Mouse (Mus musculus): ENCODE data around the gene Phb.

Phb gene

DNA sequence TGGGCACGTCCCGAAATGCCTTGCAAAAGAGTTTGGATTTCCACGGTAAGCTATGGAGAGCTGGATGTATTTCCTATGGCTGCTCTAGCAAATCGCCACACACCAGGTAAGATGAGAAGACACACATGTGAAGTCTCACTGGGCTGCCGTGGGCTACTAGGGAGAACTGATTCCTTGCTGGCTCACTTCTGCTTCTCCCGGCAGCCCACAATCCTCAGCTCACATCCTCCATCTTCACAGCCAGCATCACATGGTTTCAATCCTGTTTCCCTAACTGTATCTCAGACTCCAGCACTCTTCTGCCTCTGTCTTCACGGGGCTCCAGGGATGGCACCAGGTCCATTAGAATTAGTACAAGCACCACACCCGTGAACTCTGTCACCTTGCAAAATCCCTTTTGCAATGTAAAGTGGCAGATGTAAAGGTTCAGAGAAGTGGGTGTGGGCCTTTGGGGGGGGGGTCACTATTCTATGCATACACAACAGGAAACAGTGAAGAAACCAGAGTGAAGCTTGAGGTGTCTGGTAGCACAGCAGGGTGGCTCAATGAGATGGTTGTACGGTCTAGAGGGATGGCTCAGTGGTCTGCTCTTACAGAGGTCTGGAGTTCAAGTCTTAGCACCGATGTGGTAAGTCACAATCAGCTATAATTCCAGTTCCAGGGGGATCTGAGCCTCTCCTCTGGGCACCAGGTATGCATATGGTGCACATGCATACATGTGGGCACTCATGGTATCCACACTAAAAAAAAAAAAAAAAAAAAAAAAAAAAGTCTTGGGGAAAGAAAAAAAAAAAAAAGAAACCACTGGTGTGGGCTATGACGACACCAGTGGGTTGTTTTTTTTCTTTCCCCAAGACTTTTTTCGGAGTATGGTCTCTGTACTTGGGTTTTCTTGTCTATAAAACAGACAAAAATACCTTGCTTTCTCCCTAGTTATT, 37.5 kb downstream of the Phb start:
- in situ Hi-C loops (cut with MboI; ENCODE audit: unreplicated experiment in 2 of 2): no loop called here

DNA sequence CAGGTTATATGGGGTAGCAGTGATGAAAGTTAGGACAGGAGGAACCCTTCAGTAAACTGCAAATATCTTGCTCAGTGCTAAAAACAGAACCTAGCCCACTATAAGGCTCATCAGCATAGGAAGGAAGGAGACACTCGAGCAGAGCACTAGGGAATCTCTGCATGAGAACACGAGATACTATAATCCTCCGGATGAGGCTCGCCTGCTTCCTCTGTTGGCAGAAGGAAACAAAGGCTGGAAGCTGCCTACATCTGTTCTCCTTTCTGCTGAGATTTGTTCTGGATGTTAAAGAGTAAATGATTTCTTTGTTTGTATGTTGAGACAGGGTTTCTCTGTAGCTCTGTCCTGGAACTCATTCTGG, 38.2 kb downstream of the Phb start:
- in situ Hi-C loops (cut with MboI; ENCODE audit: unreplicated experiment in 2 of 2): no loop called here

DNA sequence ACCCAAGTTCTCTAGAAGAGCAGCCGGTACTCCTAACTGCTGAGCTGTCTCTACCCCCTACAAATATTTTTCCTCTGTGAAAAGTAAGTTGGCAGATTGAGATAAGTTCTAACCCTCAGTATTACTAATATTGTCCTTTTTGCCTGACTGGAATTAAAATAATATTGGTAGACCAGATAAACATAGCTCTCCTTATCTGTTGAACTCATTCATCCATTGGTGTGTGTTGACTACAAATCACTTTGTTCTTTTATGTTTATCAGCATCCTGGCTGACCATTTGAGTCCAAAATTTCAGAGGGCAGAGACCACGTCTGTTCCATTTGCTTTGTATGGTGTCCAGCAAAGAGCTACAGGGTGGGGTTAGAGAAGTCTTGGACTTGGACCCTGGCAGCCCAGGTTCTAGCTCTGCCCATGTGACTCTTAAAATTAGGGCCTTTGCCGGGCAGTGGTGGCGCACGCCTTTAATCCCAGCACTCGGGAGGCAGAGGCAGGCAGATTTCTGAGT, 42.8 kb downstream of the Phb start:
- in situ Hi-C loops (cut with MboI; ENCODE audit: unreplicated experiment in 2 of 2): no loop called here

DNA sequence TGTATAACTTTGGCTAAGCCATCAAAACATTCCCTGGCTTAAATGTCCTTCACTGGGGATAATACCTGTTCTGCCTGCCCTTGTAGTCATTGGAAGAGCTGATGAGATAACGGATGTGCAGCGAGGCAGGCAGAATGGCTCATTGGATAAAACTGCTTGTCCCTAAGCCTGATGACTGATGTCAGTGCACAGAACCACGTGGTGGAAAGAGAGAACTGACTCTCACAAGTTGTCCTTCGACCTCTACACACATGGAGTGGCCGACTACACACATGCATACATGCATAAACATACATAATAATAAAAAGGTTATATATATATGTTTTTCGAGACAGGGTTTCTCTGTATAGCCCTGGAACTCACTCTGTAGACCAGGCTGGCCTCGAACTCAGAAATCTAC, 43.7 kb downstream of the Phb start:
- in situ Hi-C loops (cut with MboI; ENCODE audit: unreplicated experiment in 2 of 2): no loop called here

DNA sequence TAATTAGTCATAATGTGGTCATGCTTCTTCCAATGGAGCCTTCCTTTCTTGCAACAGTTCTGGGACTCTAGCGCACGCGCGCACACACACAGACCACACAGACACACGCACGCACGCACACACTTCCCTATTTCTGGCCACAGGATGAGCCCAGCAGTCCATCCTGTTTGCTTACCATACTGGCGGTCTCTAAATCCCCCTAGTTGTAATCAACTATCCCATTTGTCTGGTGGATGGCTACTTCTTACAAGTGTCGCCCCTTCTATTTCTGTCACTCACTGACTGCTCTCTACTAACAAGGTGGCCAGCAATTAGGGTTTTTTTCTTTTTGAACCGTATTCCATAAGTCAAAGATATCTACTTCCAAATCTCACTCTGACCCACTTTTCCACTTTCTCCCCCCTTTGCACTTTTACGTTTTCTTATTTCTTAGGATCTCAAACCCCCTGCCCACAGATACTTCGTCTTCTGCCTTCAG, 45.4 kb downstream of the Phb start:
- in situ Hi-C loops (cut with MboI; ENCODE audit: unreplicated experiment in 2 of 2): no loop called here

DNA sequence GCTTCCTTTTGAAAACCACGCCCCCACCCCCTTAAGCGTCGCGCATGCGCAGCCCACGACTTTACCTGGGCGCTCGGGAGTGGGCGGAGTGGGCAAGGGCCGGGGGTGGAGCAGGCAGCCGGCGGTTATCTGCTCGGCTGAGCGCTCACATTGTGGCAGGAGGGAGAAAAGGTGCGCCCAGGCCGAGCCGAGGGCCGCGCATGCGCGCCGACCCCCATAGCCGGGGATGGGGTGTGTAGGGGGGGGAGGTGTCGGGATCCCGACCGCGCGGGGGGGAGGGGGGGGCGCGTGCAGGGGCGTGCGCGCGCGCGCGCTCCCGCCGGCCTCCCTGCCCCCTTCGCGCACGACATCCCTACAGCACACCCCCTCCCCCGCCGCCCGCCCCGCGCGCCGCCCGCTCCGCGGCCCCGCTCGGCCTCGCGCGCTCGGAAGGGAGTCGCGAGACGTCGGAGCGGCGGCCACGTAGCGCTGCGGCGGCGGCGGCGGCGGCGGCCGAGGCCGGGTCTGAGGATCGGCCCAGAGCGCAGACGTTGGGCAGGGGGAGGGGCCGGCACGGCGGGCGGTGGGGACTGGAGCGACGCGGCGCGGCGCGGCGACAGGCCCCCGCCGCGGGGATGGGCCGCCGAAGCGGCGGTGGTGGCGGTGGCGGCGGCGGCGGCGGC, 45.9 kb downstream of the Phb start, which contains the start of gene Zfp652:
Gene Zfp652 (plus strand): TSS at position 111 of the 662 bp plus-strand sequence.
- in situ Hi-C loops (cut with MboI; ENCODE audit: unreplicated experiment in 2 of 2): no loop called here

DNA sequence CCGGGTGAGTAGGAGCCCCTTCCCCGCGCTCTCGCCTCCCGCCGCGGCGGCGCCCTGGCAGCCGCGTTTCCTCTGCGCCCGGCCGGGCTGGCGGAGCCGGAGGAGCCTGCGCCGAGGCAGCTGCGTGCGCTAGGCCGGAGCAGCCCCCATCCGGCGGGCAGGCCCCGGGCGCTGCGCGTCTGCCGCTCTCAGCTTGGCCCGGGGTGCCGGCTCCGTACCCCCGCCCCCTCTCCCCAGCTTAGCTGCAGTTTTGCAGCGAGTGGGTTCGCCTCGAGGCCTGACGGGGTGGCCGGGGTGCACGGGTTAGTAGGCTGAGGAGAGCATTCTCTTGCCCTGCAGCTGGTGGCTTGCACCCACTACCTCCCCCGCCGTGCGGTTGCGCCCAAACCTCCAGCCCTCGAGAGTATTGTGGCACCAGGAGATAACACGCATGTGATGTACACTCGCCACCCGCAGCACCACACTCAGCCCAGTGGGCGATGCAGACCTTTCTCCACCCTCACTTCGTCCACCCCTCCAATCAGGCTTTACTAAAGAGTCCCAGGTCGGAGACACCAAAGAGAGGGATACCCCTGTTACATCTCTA, 46.6 kb downstream of the Phb start:
- in situ Hi-C loops (cut with MboI; ENCODE audit: unreplicated experiment in 2 of 2): no loop called here

DNA sequence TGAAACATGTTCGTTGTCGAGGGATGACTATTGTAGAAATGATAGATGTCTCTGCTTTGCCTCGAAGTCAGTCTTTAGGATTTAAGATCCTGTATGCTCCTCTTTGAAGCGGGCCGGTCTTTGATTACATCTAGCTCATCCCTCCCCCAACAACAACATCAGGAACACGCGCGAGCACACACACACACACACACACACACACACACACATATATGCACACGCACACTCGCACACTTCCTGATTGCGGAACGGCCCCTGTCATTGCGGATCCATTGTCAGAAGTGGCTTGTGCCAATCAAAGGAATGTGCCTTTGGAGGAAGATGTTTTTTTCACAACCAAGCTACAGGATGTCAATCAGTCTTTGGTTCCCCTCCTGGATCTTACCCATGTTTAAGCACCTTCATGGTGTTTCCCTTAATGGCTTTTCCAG, 47.1 kb downstream of the Phb start:
- in situ Hi-C loops (cut with MboI; ENCODE audit: unreplicated experiment in 2 of 2): no loop called here

DNA sequence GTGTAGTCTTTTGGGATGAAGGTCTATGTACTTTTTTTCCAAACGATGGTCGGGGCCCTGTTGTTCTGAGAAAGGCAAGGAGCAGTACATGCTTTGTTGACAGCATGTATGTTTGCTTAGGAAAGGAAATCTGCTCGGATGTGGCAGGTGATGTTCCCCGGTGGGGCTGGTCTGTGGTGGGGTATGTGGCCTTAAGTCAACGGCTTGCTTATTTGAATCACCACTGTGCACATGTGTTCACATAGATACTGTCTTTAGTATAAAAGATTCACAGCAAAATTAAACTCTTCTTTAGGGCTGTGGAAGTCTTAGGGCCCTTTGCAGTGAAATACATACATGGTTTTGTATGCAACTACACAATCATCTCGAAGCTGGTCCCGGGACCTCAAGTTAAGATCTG, 47.7 kb downstream of the Phb start:
- in situ Hi-C loops (cut with MboI; ENCODE audit: unreplicated experiment in 2 of 2): no loop called here

DNA sequence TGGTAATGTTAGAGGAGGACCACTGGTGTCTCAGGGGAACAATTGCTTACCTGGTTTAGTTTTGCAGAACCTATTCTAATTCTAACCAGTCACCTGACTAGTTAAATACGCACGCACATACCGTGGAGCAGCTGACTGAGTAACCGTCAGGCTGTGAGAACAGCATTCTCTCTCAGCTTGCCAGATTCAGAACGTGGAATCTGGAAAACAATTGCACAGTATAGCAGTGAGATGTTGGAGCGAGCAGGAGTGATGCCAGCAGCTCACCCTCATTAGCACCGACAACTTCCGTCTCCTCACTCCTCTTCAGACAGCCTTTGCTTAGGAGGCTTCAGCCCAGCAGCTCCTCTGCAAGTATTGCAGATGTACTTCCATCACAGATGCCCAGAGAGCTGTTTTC, 49.4 kb downstream of the Phb start:
- in situ Hi-C loops (cut with MboI; ENCODE audit: unreplicated experiment in 2 of 2): no loop called here

DNA sequence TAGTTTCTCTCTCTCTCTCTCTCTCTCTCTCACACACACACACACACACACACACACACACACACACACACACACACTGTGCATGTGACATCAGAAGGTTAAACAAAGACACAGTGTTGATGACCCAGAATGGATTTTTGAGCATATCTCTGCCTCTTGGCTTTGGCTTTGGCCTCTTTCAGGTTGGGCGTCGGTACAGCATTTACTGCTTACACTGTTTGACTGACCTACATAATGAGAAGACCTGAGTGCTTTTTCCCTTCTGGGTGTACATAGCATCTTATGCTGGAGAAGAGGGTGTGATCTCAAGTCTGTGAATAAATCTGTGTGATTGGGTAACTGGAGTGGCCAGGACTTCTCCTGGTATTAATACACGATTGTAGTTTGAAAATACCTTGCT, 52.6 kb downstream of the Phb start:
- in situ Hi-C loops (cut with MboI; ENCODE audit: unreplicated experiment in 2 of 2): no loop called here

DNA sequence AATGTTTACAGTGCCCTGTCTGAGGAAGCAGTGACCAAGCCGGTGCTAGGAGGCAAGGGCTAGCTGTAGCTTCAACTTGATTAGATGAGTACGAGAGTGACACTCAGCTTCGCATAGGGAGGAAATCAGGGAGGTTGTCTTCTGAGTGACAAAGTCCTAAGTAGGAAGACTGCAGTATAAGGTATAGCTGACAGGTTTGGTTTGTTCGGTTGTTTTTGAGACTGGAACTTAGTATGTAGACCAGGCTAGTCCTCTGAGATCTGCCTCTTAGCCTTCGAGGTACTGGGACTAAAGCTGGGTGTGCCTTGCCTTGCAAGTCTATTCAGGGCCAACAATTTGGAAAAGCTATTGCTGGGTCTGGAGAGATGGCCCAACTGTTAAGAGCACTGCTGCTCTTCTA, 56.5 kb downstream of the Phb start, which contains the start of gene B130006D01Rik:
Gene B130006D01Rik (plus strand): TSS at position 301 of the 400 bp plus-strand sequence.
- in situ Hi-C loops (cut with MboI; ENCODE audit: unreplicated experiment in 2 of 2): no loop called here

DNA sequence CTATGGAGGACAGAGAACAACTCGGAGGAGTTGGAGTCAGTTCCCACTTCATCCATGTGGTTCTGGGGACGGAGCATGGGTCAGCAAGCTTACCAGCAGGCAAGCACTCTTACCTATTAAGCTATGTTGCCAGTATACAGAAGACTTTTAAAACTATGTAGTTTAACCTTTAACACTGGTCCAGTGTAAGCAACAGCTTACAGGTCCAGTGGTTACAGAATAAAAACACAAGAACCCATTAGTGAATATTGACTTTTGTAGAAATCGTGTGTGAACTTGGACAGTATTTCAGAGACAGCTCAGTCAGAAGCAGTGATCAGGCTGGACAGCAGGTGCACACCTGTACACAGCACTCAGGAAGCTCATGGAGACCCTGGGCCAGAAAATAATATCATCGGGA, 57.7 kb downstream of the Phb start:
- in situ Hi-C loops (cut with MboI; ENCODE audit: unreplicated experiment in 2 of 2): no loop called here

DNA sequence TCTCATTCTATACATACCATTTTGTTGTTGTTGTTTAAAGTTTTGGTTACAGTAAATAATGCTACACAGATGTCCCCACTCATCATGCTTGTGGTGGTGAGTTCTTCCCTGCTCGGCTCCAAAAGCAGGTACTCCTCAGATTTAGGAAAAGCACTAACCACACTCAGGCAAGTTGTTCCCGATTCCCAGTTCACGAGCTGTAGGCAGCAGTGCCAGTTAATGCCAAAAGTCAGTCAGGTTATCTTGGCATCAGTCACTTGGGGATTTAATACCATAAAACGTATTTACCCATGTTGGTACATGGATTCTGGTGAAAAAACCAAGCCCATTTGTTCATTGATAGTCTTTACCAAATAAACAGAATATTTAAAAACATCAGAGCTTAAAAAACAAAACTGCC, 59.4 kb downstream of the Phb start:
- in situ Hi-C loops (cut with MboI; ENCODE audit: unreplicated experiment in 2 of 2): no loop called here

DNA sequence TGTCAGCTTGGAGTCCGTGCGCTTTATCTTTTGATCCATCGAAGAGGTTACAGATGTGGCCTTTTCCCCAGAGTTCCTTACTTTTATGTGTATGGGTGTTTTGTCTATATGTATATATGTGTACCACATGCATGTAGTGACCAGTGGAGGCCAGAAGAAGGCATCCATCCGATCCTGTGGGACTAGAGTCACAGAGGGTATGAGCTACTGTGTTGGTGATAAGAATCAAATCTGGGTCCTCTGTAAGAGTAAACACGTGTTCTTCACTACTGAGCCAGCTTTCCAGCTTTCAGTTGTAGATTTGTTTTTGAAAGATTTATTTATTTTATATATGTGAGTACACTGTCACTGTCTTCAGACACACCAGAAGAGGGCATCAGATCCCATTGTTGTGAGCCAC, 61.2 kb downstream of the Phb start:
- in situ Hi-C loops (cut with MboI; ENCODE audit: unreplicated experiment in 2 of 2): no loop called here

DNA sequence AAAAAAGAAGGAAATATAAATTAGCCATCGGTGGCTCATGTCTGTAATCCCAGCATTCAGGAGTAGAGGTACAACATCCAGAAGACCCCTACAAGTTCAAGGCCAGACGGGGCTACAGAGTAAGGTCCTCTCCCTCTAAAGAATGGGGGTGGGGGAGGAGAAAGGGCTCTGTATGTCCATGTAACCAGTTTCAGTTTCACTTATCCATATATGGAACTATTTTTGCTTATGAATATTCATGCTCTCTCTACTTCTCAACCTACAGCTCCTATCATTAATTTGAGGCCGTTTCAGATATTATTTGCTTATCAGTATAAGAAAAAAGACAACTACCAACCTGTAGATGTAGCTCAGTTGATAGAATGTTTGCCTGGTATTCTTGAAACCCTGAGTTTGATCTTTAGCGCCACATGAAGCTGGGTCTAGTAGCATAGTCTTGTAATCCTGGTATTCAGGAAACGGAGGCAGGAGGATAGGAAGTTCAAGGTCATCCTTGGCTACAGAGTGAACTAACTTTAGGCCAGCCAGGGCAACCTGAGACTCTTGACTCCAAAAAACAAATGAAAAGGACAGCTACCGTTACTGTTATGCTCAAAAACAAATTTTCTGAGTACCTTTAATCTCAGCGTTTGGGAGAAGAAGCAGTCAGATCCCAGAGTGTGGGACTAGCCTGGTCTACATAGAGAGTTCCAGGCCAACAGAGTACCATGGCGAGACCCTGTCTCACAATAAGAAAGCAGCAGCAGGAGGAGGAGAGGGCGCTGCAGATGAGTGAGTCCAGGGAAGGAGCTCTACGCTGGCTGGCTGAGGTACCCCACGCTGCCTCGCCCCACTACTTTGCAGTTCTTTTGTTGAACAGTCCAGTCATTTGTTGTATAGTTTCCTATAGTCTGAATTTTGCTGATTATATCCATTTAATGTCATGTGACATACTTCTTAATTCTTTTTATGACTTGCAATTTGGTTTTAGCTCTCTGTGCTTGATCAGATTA, 62.5 kb downstream of the Phb start:
- in situ Hi-C loops (cut with MboI; ENCODE audit: unreplicated experiment in 2 of 2): no loop called here
